Mouse (Mus musculus) kidney, postnatal 0 days (tissue): ENCODE measurements around the gene Trub2. TPM values are rescaled to one million over a fixed set of nuclear protein-coding genes. Genes with fewer than 3 reads are reported as not detected.

Source experiments
- ATAC-seq: fragments of 200-750 bp; cut with Nextera tagmentation; replicated peaks from 2 replicates; pipeline ENCODE4 v1.8.0; 2017; ENCODE audit warnings: low read depth, moderate number of reproducible peaks, moderate TSS enrichment, moderate library complexity; ENCODE audit not compliant: low FRiP score
- DNase-seq: peaks from one replicate; pipeline ENCODE4 v3.0.0-alpha.2; 2016; ENCODE audit warnings: low spot score
- H3K27ac ChIP-seq: fragments of 300-500 bp; sonication (generic); 2 replicates; pipeline ENCODE4 v1.5.1; 2014; ENCODE audit warnings: mild to moderate bottlenecking
- H3K27me3 ChIP-seq: fragments of 300-500 bp; sonication (generic); 2 replicates; pipeline ENCODE4 v1.6.1; 2014; ENCODE audit warnings: low read length, mixed read lengths; ENCODE audit not compliant: insufficient read depth
- H3K36me3 ChIP-seq: fragments of 300-500 bp; sonication (generic); 2 replicates; pipeline ENCODE4 v1.6.1; 2014; ENCODE audit warnings: low read length, mixed read lengths; ENCODE audit not compliant: insufficient read depth
- H3K4me1 ChIP-seq: fragments of 300-500 bp; sonication (generic); replicated peaks from 2 replicates; pipeline ENCODE4 v1.6.1; 2014; ENCODE audit warnings: antibody characterized with exemption, low read length, mixed read lengths; ENCODE audit not compliant: insufficient read depth
- H3K4me2 ChIP-seq: fragments of 300-500 bp; sonication (generic); 2 replicates; pipeline ENCODE4 v1.6.1; 2014; ENCODE audit warnings: mild to moderate bottlenecking, low read length, moderate library complexity, mixed read lengths
- H3K4me3 ChIP-seq: fragments of 300-500 bp; sonication (generic); replicated peaks from 2 replicates; pipeline ENCODE4 v1.5.1; 2014; ENCODE audit warnings: low read depth, low read length
- H3K9ac ChIP-seq: fragments of 300-500 bp; sonication (generic); 2 replicates; pipeline ENCODE4 v1.6.1; 2014; ENCODE audit warnings: low read depth, low read length
- H3K9me3 ChIP-seq: fragments of 300-500 bp; sonication (generic); replicated peaks from 2 replicates; pipeline ENCODE4 v1.6.1; 2016; ENCODE audit warnings: low read length, inconsistent platforms, mixed read lengths
- CTCF ChIP-seq: IDR thresholded peaks from 2 replicates; pipeline ENCODE4 v1.5.1; 2016; ENCODE audit warnings: antibody characterized with exemption, low read depth, mild to moderate bottlenecking, moderate library complexity
- WGBS: fragments of 180-500 bp; shearing (Covaris S2); extraction: QIAGEN DNeasy Blood & Tissue Kit; methylation state at CpG from one replicate; pipeline ENCODE4 v1.1.7; 2014; 5-methylcytosine and 5-hydroxymethylcytosine counted together
- polyA plus RNA-seq: library from polyadenylated mRNA; unstranded; fragments of >200 nt; fragmentation: Nextera tagmentation; extraction: Ambion mirVana; gene quantifications from 2 replicates; pipeline ENCODE4 v1.2.1, GENCODE M21; 2015

Gene Trub2
- polyA plus RNA-seq, 1 experiment from 2014 or later = 24.1 TPM

DNA sequence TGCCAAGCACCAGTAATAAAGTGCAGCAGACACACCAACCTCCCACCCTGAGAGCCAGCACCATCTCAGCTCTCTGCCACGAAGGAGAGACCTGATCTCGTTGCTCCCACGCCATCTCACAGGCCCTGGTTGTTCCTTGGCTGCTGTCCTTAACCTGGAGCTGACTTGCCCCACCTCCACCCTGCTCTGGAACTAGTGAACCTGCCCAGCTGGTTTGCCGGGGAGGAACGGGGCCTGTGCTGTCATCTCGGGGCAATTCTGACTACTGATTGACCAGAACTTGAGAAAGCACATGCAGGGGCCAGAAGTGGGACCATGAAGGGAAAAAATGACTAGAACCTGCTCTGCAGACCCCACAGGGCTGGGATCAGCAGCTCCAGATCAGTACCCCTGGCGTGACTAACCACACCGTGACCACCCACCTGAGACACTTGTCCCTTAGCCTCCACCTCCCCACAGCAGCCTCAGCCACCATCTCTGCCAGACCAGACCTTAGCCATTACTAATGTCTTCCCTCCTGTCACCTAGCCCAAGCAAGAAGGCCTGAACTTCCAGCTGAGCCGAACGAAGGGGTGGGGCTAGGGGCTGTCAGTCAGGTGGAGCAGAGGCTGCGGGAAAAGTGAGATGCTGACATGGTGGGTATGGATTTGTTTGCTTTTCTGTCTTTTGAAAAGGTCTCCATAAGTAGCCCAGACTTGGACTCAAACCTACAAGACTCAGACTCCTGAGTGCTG is 20.2 kb downstream of the Trub2 start:
- no peak for TF ChIP-seq CTCF
- DNase-seq (peak; percentile 29), ATAC-seq (peak; percentile 58)
- Histone ChIP-seq H3K9me3 (no peaks in the 10 kb centered on the region), H3K4me3 (no peak overlapping the region), H3K36me3 (no peaks in the 10 kb centered on the region), H3K4me1 (no peaks in the 10 kb centered on the region), H3K27ac (peak overlapping the region; percentile 77), H3K9ac (0 out of 2 replicates have a peak overlapping the region, but pooled peaks have one; percentile 18), H3K27me3 (no peaks in the 10 kb centered on the region), H3K4me2 (no peak overlapping the region)
- WGBS = 37% methylated on average over 11 of the region's 11 CpGs

DNA sequence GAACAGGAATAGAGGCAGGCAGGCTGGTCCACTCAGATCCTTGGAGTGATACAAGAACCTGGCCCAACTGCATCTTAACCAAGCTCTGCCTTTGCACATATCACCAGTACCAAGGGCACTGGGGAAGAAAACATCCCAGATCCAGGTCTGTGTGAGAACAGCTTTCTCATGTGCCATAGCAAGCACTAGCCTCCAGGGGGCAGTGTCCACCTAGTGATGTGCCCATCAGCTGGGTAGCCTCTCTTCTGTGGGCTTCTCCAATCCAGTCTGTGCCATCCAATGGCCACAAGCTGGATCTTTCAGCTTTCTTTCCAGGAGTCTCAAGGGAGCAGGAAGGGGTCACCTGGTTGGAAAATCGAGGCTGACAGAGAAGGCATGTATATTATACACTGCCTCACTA is 23.5 kb downstream of the Trub2 start:
- no peak overlapping the region for H3K9ac ChIP-seq
- DNase-seq (peak; percentile 78), ATAC-seq (no peak)

DNA sequence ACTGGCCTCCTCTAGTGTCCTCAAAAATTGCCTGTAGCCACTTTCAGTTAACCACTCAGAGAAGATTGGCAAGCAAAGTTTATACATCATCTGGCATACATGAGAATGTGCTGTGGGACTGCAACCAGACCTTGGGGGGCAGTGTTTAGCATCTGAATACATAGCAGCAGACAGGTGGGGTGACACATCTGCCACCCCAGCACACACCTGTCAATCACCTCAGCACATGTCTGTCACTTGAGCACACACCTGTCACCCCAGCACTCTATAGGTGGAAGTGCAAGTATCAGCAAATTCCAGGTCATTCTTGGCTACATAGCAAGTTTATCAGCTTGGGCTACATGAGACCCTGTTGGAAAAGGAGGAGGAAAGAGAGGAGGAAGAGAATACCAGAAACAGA is 32.6 kb downstream of the Trub2 start:
- Histone ChIP-seq H3K4me2 (no peak overlapping the region), H3K9me3 (no peaks in the 10 kb centered on the region), H3K27me3 (peaks cover 15% of the 10 kb centered on the region; the same call in 1 of the 2 replicates), H3K36me3 (no peaks in the 10 kb centered on the region), H3K9ac (no peak overlapping the region), H3K4me1 (0 out of 2 replicates have a peak, but pooled peaks cover 6% of the 10 kb centered on the region), H3K27ac (no peak overlapping the region), H3K4me3 (no peak overlapping the region)
- ATAC-seq = no peak
- TF ChIP-seq CTCF = no peak
- no peak for DNase-seq

More for the DNA sequence above, 23.5 kb downstream of the Trub2 start:
- H3K36me3 ChIP-seq = no peaks in the 10 kb centered on the region
- no peaks in the 10 kb centered on the region for H3K27me3 ChIP-seq
- WGBS = 9% methylated on average over 1 of the region's 1 CpGs
- no peak overlapping the region for H3K4me2 ChIP-seq
- TF ChIP-seq CTCF = peak; percentile 97
- no peaks in the 10 kb centered on the region for H3K9me3 ChIP-seq
- no peaks in the 10 kb centered on the region for H3K4me1 ChIP-seq
- no peak overlapping the region for H3K4me3 ChIP-seq
- H3K27ac ChIP-seq = no peak overlapping the region

DNA sequence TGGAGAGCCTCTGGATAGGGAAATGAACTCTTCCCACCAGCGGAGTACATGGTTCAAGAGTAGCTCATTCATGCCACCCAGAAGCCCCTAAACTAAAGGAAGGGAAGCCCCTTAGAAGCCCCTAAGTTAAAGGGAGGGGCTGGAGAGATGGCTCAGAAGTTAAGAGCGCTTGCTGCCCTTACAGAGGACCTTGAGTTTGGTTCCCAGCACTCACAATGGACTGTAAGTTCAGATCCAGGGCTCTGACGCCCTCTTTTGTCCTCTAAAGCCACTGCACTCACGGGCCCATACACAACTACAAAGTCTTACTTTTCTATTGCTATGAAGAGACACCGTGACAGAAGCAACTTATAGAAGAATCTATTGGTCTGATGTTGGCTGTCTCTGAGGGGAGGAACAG is 35.9 kb downstream of the Trub2 start:
- no peaks in the 10 kb centered on the region for H3K36me3 ChIP-seq
- no peak for TF ChIP-seq CTCF
- peaks cover 11% of the 10 kb centered on the region; the same call in 1 of the 2 replicates for H3K4me1 ChIP-seq
- H3K9ac ChIP-seq = no peak overlapping the region
- peak overlapping the region; percentile 68; the same call in 1 of the 2 replicates for H3K27ac ChIP-seq
- 92% methylated on average over 5 of the region's 5 CpGs for WGBS
- H3K9me3 ChIP-seq = no peaks in the 10 kb centered on the region
- DNase-seq (no peak), ATAC-seq (no peak)
- peaks cover 15% of the 10 kb centered on the region; the same call in 1 of the 2 replicates for H3K27me3 ChIP-seq
- H3K4me2 ChIP-seq = no peak overlapping the region
- no peak overlapping the region for H3K4me3 ChIP-seq

DNA sequence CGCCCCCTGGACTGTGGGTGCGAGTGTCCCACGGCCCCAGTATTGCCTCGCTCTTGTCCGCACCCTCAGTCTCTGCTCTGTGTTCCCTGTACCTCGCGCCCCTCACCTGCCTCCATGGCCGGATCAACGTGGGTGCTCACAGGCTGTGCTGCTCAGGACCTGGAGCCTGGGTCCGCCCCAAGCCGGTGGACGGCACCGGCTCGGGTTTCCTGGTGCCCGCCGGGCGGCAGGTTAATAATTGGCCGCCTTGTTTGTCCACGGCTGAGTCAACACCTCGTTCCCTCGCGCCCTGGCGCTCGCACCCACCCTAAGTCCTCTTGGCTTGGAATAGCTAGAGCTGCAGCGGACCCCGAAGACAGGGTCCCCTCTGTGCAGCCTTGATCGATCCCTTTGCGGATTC is 36.8 kb downstream of the Trub2 start, which contains the start of gene Gm13420:
Gene Gm13420 (minus strand): TSS at position 189 of the 400 bp plus-strand sequence.
- TF ChIP-seq CTCF = peak; percentile 12; the same call in 1 of the 2 replicates
- Histone ChIP-seq H3K4me3 (peak within 1 kb of the TSS; percentile 13; the same call in 1 of the 2 replicates), H3K36me3 (no peaks in the 10 kb centered on the region), H3K27ac (peak within 1 kb of the TSS; percentile 68), H3K4me2 (peak within 1 kb of the TSS; percentile 59), H3K4me1 (peaks cover 16% of the 10 kb centered on the region; the same call in 1 of the 2 replicates), H3K9ac (peak within 1 kb of the TSS; percentile 47; the same call in 1 of the 2 replicates), H3K9me3 (no peaks in the 10 kb centered on the region), H3K27me3 (peaks cover 20% of the 10 kb centered on the region; the same call in 1 of the 2 replicates)
- DNase-seq (peak; percentile 40), ATAC-seq (peak; percentile 78)
- 3% methylated on average over 28 of the region's 28 CpGs for WGBS

DNA sequence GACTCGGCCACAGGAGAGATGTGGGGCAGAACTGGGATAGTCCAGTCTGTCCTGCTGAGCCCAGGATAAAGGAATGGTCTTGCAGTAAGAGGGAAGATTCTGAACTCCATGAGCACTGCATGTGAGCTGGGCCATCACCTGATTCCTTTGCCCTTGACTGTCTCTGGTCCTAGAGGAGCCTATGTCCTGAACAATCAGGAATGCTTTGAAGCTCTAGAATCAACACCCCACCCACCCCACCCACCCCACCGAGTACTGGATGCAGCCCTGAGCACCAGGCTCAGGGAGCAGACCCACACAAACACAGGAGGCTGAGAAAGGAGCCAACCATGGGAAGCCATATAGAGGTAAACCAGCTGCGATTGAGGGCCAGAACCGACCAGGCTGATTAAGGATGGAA is 39.8 kb downstream of the Trub2 start:
- peaks cover 20% of the 10 kb centered on the region; the same call in 1 of the 2 replicates for H3K27me3 ChIP-seq
- no peak for ATAC-seq
- H3K4me1 ChIP-seq = peaks cover 16% of the 10 kb centered on the region; the same call in 1 of the 2 replicates
- 84% methylated on average over 4 of the region's 4 CpGs for WGBS
- no peak overlapping the region for H3K27ac ChIP-seq
- no peaks in the 10 kb centered on the region for H3K9me3 ChIP-seq
- no peak for TF ChIP-seq CTCF
- H3K4me2 ChIP-seq = no peak overlapping the region
- no peak overlapping the region for H3K4me3 ChIP-seq
- no peak overlapping the region for H3K9ac ChIP-seq
- no peaks in the 10 kb centered on the region for H3K36me3 ChIP-seq
- no peak for DNase-seq
